Mouse (Mus musculus) ovary, postnatal 10 days (tissue): Measurements from ENCODE around the gene Carnmt1.

ENCODE experiments used
- DNase-seq: peaks from one replicate; pipeline ENCODE4 v3.0.0; 2022; ENCODE audit warnings: low spot score

Gene Carnmt1

GRCm38 (mm10) chr19:18713357-18713756, 42.8 kb downstream of the Carnmt1 start:
- peak; percentile 20 for DNase-seq

GRCm38 (mm10) chr19:18716374-18716773, 45.8 kb downstream of the Carnmt1 start:
- DNase-seq, result peak; percentile 14

GRCm38 (mm10) chr19:18720337-18720736, 49.8 kb downstream of the Carnmt1 start:
- DNase-seq, result no peak

- no peak for DNase-seq
Measured at GRCm38 (mm10) chr19:18725186-18725585, 54.6 kb downstream of the Carnmt1 start.

- no peak for DNase-seq
Measured at GRCm38 (mm10) chr19:18730255-18730654, 59.7 kb downstream of the Carnmt1 start.

- no peak for DNase-seq
Measured at GRCm38 (mm10) chr19:18731077-18731476, 60.5 kb downstream of the Carnmt1 start.

- no peak for DNase-seq
Measured at GRCm38 (mm10) chr19:18735901-18736300, 65.3 kb downstream of the Carnmt1 start.

GRCm38 (mm10) chr19:18739146-18739545, 68.6 kb downstream of the Carnmt1 start:
- no peak for DNase-seq

- no peak for DNase-seq
Measured at GRCm38 (mm10) chr19:18743946-18744345, 73.4 kb downstream of the Carnmt1 start.

- DNase-seq, result no peak
Measured at GRCm38 (mm10) chr19:18746576-18747340, 76.2 kb downstream of the Carnmt1 start.

GRCm38 (mm10) chr19:18747379-18747778, 76.8 kb downstream of the Carnmt1 start:
- no peak for DNase-seq

- no peak for DNase-seq
Measured at GRCm38 (mm10) chr19:18749598-18750339, 79.2 kb downstream of the Carnmt1 start, which contains the start of gene Trpm6. Trpm6 (plus strand) TSS chr19:18749983.
